Mouse (Mus musculus) mesoderm, embryonic 11.5 days (tissue): ENCODE measurements at regions not wholly inside any gene's neighbourhood (a gene's known extent, or its start where the extent isn't known, plus 50 kb on each side); places are given as distances from the start of the nearest gene placed in this dataset.

Experiments
- DNase-seq: peaks from one replicate; pipeline ENCODE4 v3.0.0-alpha.2; 2012; ENCODE audit warnings: low read depth, low spot score

- DNase-seq = no peak
These were observed 67.1 kb upstream of the Fam19a5 start for GRCm38 (mm10) chr15:87476862-87477490.

- DNase-seq = no peak
These were observed 63.3 kb upstream of the Fam19a5 start for GRCm38 (mm10) chr15:87480758-87481157.
